Mouse (Mus musculus) heart, postnatal 0 days (tissue): ENCODE data around the gene Fry.

Experiments
- CTCF ChIP-seq: IDR thresholded peaks from 2 replicates; pipeline ENCODE4 v1.5.1; 2016; ENCODE audit warnings: antibody characterized with exemption, control low read depth, low read depth
- EP300 ChIP-seq: IDR thresholded peaks from 2 replicates; pipeline ENCODE4 v1.6.1; 2016; ENCODE audit warnings: antibody characterized with exemption, low read depth

GRCm38 (mm10) chr5:150541302-150541701, 422.9 kb downstream of the Fry start:
- TF ChIP-seq CTCF (no peak), EP300 (no peak)
